ENCODE assay signal across 25 mouse cellular contexts in the genomic region with DNA sequence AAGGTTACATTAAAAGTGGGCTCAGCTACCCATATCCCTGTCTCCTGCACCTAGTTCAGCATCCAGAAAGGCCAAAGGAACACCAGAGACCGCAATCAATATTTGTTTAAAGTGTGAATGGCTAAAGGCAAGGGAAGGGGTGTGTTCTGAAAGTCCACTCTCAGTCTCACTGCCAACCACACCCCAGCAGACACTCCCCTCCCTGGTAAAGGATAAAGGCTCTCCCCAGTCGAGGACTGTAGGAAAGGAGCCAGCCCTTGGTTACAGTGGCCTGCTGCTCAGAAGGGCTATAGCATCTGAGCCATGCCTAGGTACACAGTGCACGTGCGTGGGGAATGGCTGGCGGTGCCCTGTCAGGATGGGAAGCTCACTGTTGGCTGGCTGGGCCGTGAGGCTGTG. TPM values are rescaled to one million over a fixed set of nuclear protein-coding genes. Genes with fewer than 3 reads are reported as not detected.
DNase-seq lines count a peak whose midpoint lies in the region; ATAC-seq and TF ChIP-seq lines count a peak whose summit lies in the region.
"Had no signal": no experiment of that assay in that cellular context is flagged by ENCODE, and none has a peak within 500 bp of the region (broad histone marks: within the 10 kb centered on the region; RNA-seq: fewer than 3 reads in every experiment).

No protein-coding gene starts in this region.

- no peaks in the 10 kb centered on the region for H3K4me1 ChIP-seq in lung, adult 2 months (ENCODE audit: control insufficient read depth, insufficient read depth, low read length)
- H3K4me1 ChIP-seq in liver, embryonic 14.5 days (replicated peaks; ENCODE audit: control insufficient read depth in 2 of 2, insufficient read depth in 2 of 2, low read length in 1 of 2): peaks cover 0 to 9% of the 10 kb centered on the region in 2 experiments; a peak in 2 of 4 replicates
- H3K4me1 ChIP-seq in stomach, embryonic 15.5 days: no peaks in the 10 kb centered on the region
- H3K4me1 ChIP-seq: forebrain, embryonic 15.5 days; limb, embryonic 13.5 days had no signal

- DNase-seq in adrenal gland, postnatal 10 days: peak; percentile 7
- DNase-seq in adrenal gland, postnatal 14 days: no peak
- DNase-seq in lung, adult 18-20 months: peak; percentile 30 to 53
- no peak for DNase-seq in lung, adult 2 months
- no peak for DNase-seq in liver, embryonic 14.5 days (ENCODE audit: low read depth in 3 of 3, low spot score in 3 of 3)
- DNase-seq in kidney, postnatal 25 days: no peak
- DNase-seq in kidney, postnatal 4 days: no peak
- DNase-seq: cerebellum, adult 18-20 months; heart, postnatal 14 days; kidney, postnatal 10 days; lung, postnatal 14 days; right cerebral cortex, adult 18-20 months; thymus, postnatal 25 days had no signal

- no peak for TF ChIP-seq CTCF in lung, adult 2 months (IDR thresholded peaks at IDR 0.05; ENCODE audit: insufficient read depth, low read length)
- no peak for TF ChIP-seq CTCF in liver, embryonic 14.5 days (IDR thresholded peaks at IDR 0.05; ENCODE audit: low read depth)

- H3K27ac ChIP-seq in liver, embryonic 14.5 days: no peak overlapping the region
- H3K27ac ChIP-seq in stomach, embryonic 15.5 days: no peak overlapping the region
- H3K27ac ChIP-seq: forebrain, embryonic 15.5 days; limb, embryonic 13.5 days; midbrain, embryonic 13.5 days had no signal

- no peak for TF ChIP-seq EP300 in liver, embryonic 14.5 days (IDR thresholded peaks at IDR 0.05; ENCODE audit: low read depth)

- H3K9me3 ChIP-seq in liver, embryonic 14.5 days (ENCODE audit: control insufficient read depth, low read length): no peaks in the 10 kb centered on the region
- no peaks in the 10 kb centered on the region for H3K9me3 ChIP-seq in stomach, embryonic 15.5 days
- H3K9me3 ChIP-seq: forebrain, embryonic 15.5 days; limb, embryonic 13.5 days; midbrain, embryonic 13.5 days had no signal

- ATAC-seq in liver, embryonic 14.5 days (ENCODE audit: insufficient read depth): peak; percentile 14; the same call in 1 of the 2 replicates
- ATAC-seq in stomach, embryonic 15.5 days (ENCODE audit: insufficient read depth, low FRiP score, low read depth): peak; percentile 73
- ATAC-seq: forebrain, embryonic 15.5 days; inflammation-experienced regulatory T-cells, adult 6 months; midbrain, embryonic 13.5 days had no signal

- H3K27me3 ChIP-seq in liver, embryonic 14.5 days (ENCODE audit: control insufficient read depth, insufficient read depth, low read length): no peaks in the 10 kb centered on the region
- H3K27me3 ChIP-seq in stomach, embryonic 15.5 days (replicated peaks): no peaks in the 10 kb centered on the region
- H3K27me3 ChIP-seq: forebrain, embryonic 15.5 days; limb, embryonic 13.5 days; midbrain, embryonic 13.5 days had no signal

- no peak overlapping the region for H3K4me2 ChIP-seq in liver, embryonic 14.5 days (ENCODE audit: low read depth)
- H3K4me2 ChIP-seq in stomach, embryonic 15.5 days: no peak overlapping the region
- H3K4me2 ChIP-seq: forebrain, embryonic 15.5 days; heart, embryonic 11.5 days; limb, embryonic 13.5 days; midbrain, embryonic 13.5 days had no signal

- H3K4me3 ChIP-seq in lung, adult 2 months (replicated peaks; ENCODE audit: extremely low read depth, low read depth, low read length): no peak overlapping the region
- no peak overlapping the region for H3K4me3 ChIP-seq in liver, embryonic 14.5 days (ENCODE audit: insufficient read depth in 1 of 2, low read depth in 2 of 2, low read length in 2 of 2)
- H3K4me3 ChIP-seq in stomach, embryonic 15.5 days (replicated peaks): no peak overlapping the region
- H3K4me3 ChIP-seq: erythroblast, embryonic 14.5 days; forebrain, embryonic 15.5 days; limb, embryonic 13.5 days; midbrain, embryonic 13.5 days had no signal

- TF ChIP-seq POLR2A in lung, adult 2 months (IDR thresholded peaks at IDR 0.05; ENCODE audit: borderline replicate concordance, extremely low read depth, low read depth, low read length): no peak

- H3K9ac ChIP-seq in liver, embryonic 14.5 days (replicated peaks): no peak overlapping the region
- no peak overlapping the region for H3K9ac ChIP-seq in stomach, embryonic 15.5 days
- H3K9ac ChIP-seq: forebrain, embryonic 15.5 days; limb, embryonic 13.5 days; midbrain, embryonic 13.5 days had no signal

- WGBS in lung, adult 2 months: 61% methylated on average over 6 of the region's 6 CpGs
- WGBS in liver, embryonic 14.5 days (ENCODE audit: insufficient replicate concordance): 58% methylated on average over 6 of the region's 6 CpGs
- WGBS in stomach, embryonic 15.5 days: 61% methylated on average over 6 of the region's 6 CpGs

- no peaks in the 10 kb centered on the region; the same call in none of the 2 replicates for H3K36me3 ChIP-seq in liver, embryonic 14.5 days (replicated peaks; ENCODE audit: control insufficient read depth, insufficient read depth, low read depth)
- peaks cover 7% of the 10 kb centered on the region; the same call in 1 of the 2 replicates for H3K36me3 ChIP-seq in stomach, embryonic 15.5 days

RNA-seq across cellular contexts. Expression of a gene that starts 0.3 kb away (rescaled TPM):
- 10 to 100 TPM in 1 of 2 experiments, 1 to 10 TPM in 1; 3.7 to 12.2 TPM for total RNA-seq in adrenal gland, postnatal 10 days (2021)
- total RNA-seq in adrenal gland, postnatal 14 days (2021): 1.2 and 18.0 TPM in 2 replicates
- 0.45 and 0.83 TPM in 2 replicates for polyA plus RNA-seq in lung, adult 2 months (2012; rRNA removed)
- polyA plus RNA-seq in liver, embryonic 14.5 days (2012; rRNA removed): 1.5 and 2.1 TPM in 2 replicates
- polyA plus RNA-seq in liver, embryonic 14.5 days (2014; fragmentation: Nextera tagmentation; extraction: Ambion mirVana): 4.7 and 5.6 TPM in 2 replicates
- polyA plus RNA-seq in stomach, embryonic 15.5 days (2015; fragmentation: Nextera tagmentation; extraction: Ambion mirVana): 2.5 and 2.8 TPM in 2 replicates
- polyA plus RNA-seq: embryonic facial prominence, embryonic 11.5 days; erythroblast, embryonic 14.5 days; forebrain, embryonic 15.5 days; heart, embryonic 11.5 days had no signal

RNA-seq across cellular contexts. Expression of a gene that starts 35.6 kb away (rescaled TPM):
- 10 to 100 TPM; 59.3 to 72.5 TPM for total RNA-seq in adrenal gland, postnatal 10 days (2021)
- total RNA-seq in adrenal gland, postnatal 14 days (2021): 61.4 and 62.6 TPM in 2 replicates
- polyA plus RNA-seq in lung, adult 2 months (2012; rRNA removed): 57.7 and 82.7 TPM in 2 replicates
- 24.9 and 41.0 TPM in 2 replicates for polyA plus RNA-seq in liver, embryonic 14.5 days (2012; rRNA removed)
- polyA plus RNA-seq in liver, embryonic 14.5 days (2014; fragmentation: Nextera tagmentation; extraction: Ambion mirVana): 63.4 and 65.8 TPM in 2 replicates
- 202 and 226 TPM in 2 replicates for polyA plus RNA-seq in stomach, embryonic 15.5 days (2015; fragmentation: Nextera tagmentation; extraction: Ambion mirVana)

RNA-seq across cellular contexts. Expression of a gene that starts 51.0 kb away (rescaled TPM):
- total RNA-seq in adrenal gland, postnatal 10 days (2021): 10 to 100 TPM in 1 of 2 experiments, 1 to 10 TPM in 1; 4.7 to 11.4 TPM
- total RNA-seq in adrenal gland, postnatal 14 days (2021): 0.75 and 11.8 TPM in 2 replicates
- 0.18 and 0.31 TPM in 2 replicates for polyA plus RNA-seq in lung, adult 2 months (2012; rRNA removed)
- polyA plus RNA-seq in liver, embryonic 14.5 days (2012; rRNA removed): 4.1 and 5.7 TPM in 2 replicates
- 9.7 and 10.1 TPM in 2 replicates for polyA plus RNA-seq in liver, embryonic 14.5 days (2014; fragmentation: Nextera tagmentation; extraction: Ambion mirVana)
- polyA plus RNA-seq in stomach, embryonic 15.5 days (2015; fragmentation: Nextera tagmentation; extraction: Ambion mirVana): 1.7 and 1.9 TPM in 2 replicates
- total RNA-seq: adrenal gland, adult 18-20 months; common myeloid progenitor, adult 5-6 weeks; heart, postnatal 14 days had no signal
- polyA plus RNA-seq: forebrain, embryonic 15.5 days had no signal

RNA-seq across cellular contexts. Expression of a gene that starts 51.6 kb away (rescaled TPM):
- total RNA-seq in adrenal gland, postnatal 10 days (2021): under 1 TPM in 1 of 2 experiments, not detected in 1; 0.33 TPM
- not detected in 2 replicates for total RNA-seq in adrenal gland, postnatal 14 days (2021)
- 0.04 and 0.05 TPM in 2 replicates for polyA plus RNA-seq in lung, adult 2 months (2012; rRNA removed)
- 0.02 TPM in 1 of 2 replicates, not detected in the other for polyA plus RNA-seq in liver, embryonic 14.5 days (2012; rRNA removed)
- 0.09 and 0.15 TPM in 2 replicates for polyA plus RNA-seq in liver, embryonic 14.5 days (2014; fragmentation: Nextera tagmentation; extraction: Ambion mirVana)
- polyA plus RNA-seq in stomach, embryonic 15.5 days (2015; fragmentation: Nextera tagmentation; extraction: Ambion mirVana): 0.40 and 0.55 TPM in 2 replicates
- total RNA-seq: adrenal gland, adult 18-20 months; gastrocnemius, postnatal 4 days; heart, postnatal 14 days; left cerebral cortex, adult 8-10 months had no signal
- polyA plus RNA-seq: erythroblast, embryonic 14.5 days had no signal

Comparison
In these comparisons a context has a peak if more than half of its experiments do, and no peak if none do; other contexts are left out.
1. DNase-seq: peak in adrenal gland, postnatal 10 days (single experiment) and lung, adult 18-20 months (2 of 2); none in adrenal gland, postnatal 14 days (single experiment), lung, adult 2 months (single experiment), liver, embryonic 14.5 days (0 of 3), kidney, postnatal 25 days (0 of 2) and kidney, postnatal 4 days (0 of 2).